Mouse (Mus musculus): ENCODE data around the gene Adam12. TPM values are rescaled to one million over a fixed set of nuclear protein-coding genes. Genes with fewer than 3 reads are reported as not detected.

The Adam12 gene
- polyA plus RNA-seq, 1 experiment from 2014 or later = 8.8 TPM

GRCm38 (mm10) chr7:134246624-134247023 is 14.7 kb upstream of the Adam12 start:
- Histone ChIP-seq H3K4me1 (ENCODE audit: control insufficient read depth, insufficient read depth, low read length) (no peaks in the 10 kb centered on the region), H3K9me3 (replicated peaks; ENCODE audit: control insufficient read depth, low read length) (no peaks in the 10 kb centered on the region), H3K4me3 (ENCODE audit: low read depth, low read length) (no peak overlapping the region), H3K27me3 (ENCODE audit: control insufficient read depth, insufficient read depth, low read length) (no peaks in the 10 kb centered on the region), H3K9ac (ENCODE audit: low read depth, low read length) (no peak overlapping the region), H3K36me3 (ENCODE audit: control insufficient read depth, insufficient read depth, low read length) (no peaks in the 10 kb centered on the region), H3K4me2 (no peak overlapping the region), H3K27ac (ENCODE audit: low read depth, low read length) (no peak overlapping the region)
- ATAC-seq (replicated peaks; ENCODE audit: insufficient number of reproducible peaks, low FRiP score, low TSS enrichment) = no peak
- 47% methylated on average over 5 of the region's 5 CpGs for WGBS (ENCODE audit: insufficient replicate concordance)

GRCm38 (mm10) chr7:134242773-134243172 is 10.8 kb upstream of the Adam12 start:
- 78% methylated on average over 1 of the region's 1 CpGs for WGBS (ENCODE audit: insufficient replicate concordance)

GRCm38 (mm10) chr7:134241212-134241611 is 9.3 kb upstream of the Adam12 start:
- Histone ChIP-seq H3K27me3 (ENCODE audit: control insufficient read depth, insufficient read depth, low read length) (no peaks in the 10 kb centered on the region), H3K4me1 (ENCODE audit: control insufficient read depth, insufficient read depth, low read length) (no peaks in the 10 kb centered on the region), H3K9me3 (replicated peaks; ENCODE audit: control insufficient read depth, low read length) (no peaks in the 10 kb centered on the region; the same call in 1 of the 2 replicates), H3K4me3 (ENCODE audit: low read depth, low read length) (no peak overlapping the region), H3K36me3 (ENCODE audit: control insufficient read depth, insufficient read depth, low read length) (no peaks in the 10 kb centered on the region), H3K4me2 (no peak overlapping the region), H3K9ac (ENCODE audit: low read depth, low read length) (no peak overlapping the region), H3K27ac (ENCODE audit: low read depth, low read length) (no peak overlapping the region)
- 66% methylated on average over 4 of the region's 4 CpGs for WGBS (ENCODE audit: insufficient replicate concordance)
- no peak for ATAC-seq (replicated peaks; ENCODE audit: insufficient number of reproducible peaks, low FRiP score, low TSS enrichment)

More at GRCm38 (mm10) chr7:134242773-134243172, 10.8 kb upstream of the Adam12 start:
- ATAC-seq (replicated peaks; ENCODE audit: insufficient number of reproducible peaks, low FRiP score, low TSS enrichment) = no peak
- Histone ChIP-seq H3K9me3 (replicated peaks; ENCODE audit: control insufficient read depth, low read length) (no peaks in the 10 kb centered on the region; the same call in 1 of the 2 replicates), H3K36me3 (ENCODE audit: control insufficient read depth, insufficient read depth, low read length) (no peaks in the 10 kb centered on the region), H3K4me1 (ENCODE audit: control insufficient read depth, insufficient read depth, low read length) (no peaks in the 10 kb centered on the region), H3K4me2 (no peak overlapping the region), H3K27me3 (ENCODE audit: control insufficient read depth, insufficient read depth, low read length) (no peaks in the 10 kb centered on the region), H3K27ac (ENCODE audit: low read depth, low read length) (no peak overlapping the region), H3K9ac (ENCODE audit: low read depth, low read length) (no peak overlapping the region), H3K4me3 (ENCODE audit: low read depth, low read length) (no peak overlapping the region)

GRCm38 (mm10) chr7:134240579-134240978 is 8.6 kb upstream of the Adam12 start:
- H3K9ac ChIP-seq (ENCODE audit: low read depth, low read length) = no peak overlapping the region
- no peak for ATAC-seq (replicated peaks; ENCODE audit: insufficient number of reproducible peaks, low FRiP score, low TSS enrichment)
- WGBS (ENCODE audit: insufficient replicate concordance) = 74% methylated on average over 1 of the region's 1 CpGs
- no peaks in the 10 kb centered on the region for H3K36me3 ChIP-seq (ENCODE audit: control insufficient read depth, insufficient read depth, low read length)
- H3K27me3 ChIP-seq (ENCODE audit: control insufficient read depth, insufficient read depth, low read length) = no peaks in the 10 kb centered on the region
- no peaks in the 10 kb centered on the region for H3K4me1 ChIP-seq (ENCODE audit: control insufficient read depth, insufficient read depth, low read length)
- no peak overlapping the region for H3K27ac ChIP-seq (ENCODE audit: low read depth, low read length)
- H3K4me3 ChIP-seq (ENCODE audit: low read depth, low read length) = no peak overlapping the region
- H3K9me3 ChIP-seq (replicated peaks; ENCODE audit: control insufficient read depth, low read length) = no peaks in the 10 kb centered on the region; the same call in 1 of the 2 replicates
- no peak overlapping the region for H3K4me2 ChIP-seq

GRCm38 (mm10) chr7:134238863-134239262 is 6.9 kb upstream of the Adam12 start:
- ATAC-seq (replicated peaks; ENCODE audit: insufficient number of reproducible peaks, low FRiP score, low TSS enrichment) = no peak
- Histone ChIP-seq H3K36me3 (ENCODE audit: control insufficient read depth, insufficient read depth, low read length) (no peaks in the 10 kb centered on the region), H3K9ac (ENCODE audit: low read depth, low read length) (no peak overlapping the region), H3K27ac (ENCODE audit: low read depth, low read length) (no peak overlapping the region), H3K9me3 (replicated peaks; ENCODE audit: control insufficient read depth, low read length) (no peaks in the 10 kb centered on the region; the same call in 1 of the 2 replicates), H3K4me2 (no peak overlapping the region), H3K27me3 (ENCODE audit: control insufficient read depth, insufficient read depth, low read length) (no peaks in the 10 kb centered on the region), H3K4me3 (ENCODE audit: low read depth, low read length) (no peak overlapping the region), H3K4me1 (ENCODE audit: control insufficient read depth, insufficient read depth, low read length) (no peaks in the 10 kb centered on the region)
- 93% methylated on average over 3 of the region's 3 CpGs for WGBS (ENCODE audit: insufficient replicate concordance)

GRCm38 (mm10) chr7:134237356-134237755 is 5.4 kb upstream of the Adam12 start:
- H3K27me3 ChIP-seq (ENCODE audit: control insufficient read depth, insufficient read depth, low read length) = no peaks in the 10 kb centered on the region
- no peak overlapping the region for H3K27ac ChIP-seq (ENCODE audit: low read depth, low read length)
- no peaks in the 10 kb centered on the region for H3K4me1 ChIP-seq (ENCODE audit: control insufficient read depth, insufficient read depth, low read length)
- no peak overlapping the region for H3K9ac ChIP-seq (ENCODE audit: low read depth, low read length)
- no peak for ATAC-seq (replicated peaks; ENCODE audit: insufficient number of reproducible peaks, low FRiP score, low TSS enrichment)
- no peak overlapping the region for H3K4me2 ChIP-seq
- WGBS (ENCODE audit: insufficient replicate concordance) = 72% methylated on average over 2 of the region's 2 CpGs
- H3K4me3 ChIP-seq (ENCODE audit: low read depth, low read length) = no peak overlapping the region
- no peaks in the 10 kb centered on the region; the same call in 1 of the 2 replicates for H3K9me3 ChIP-seq (replicated peaks; ENCODE audit: control insufficient read depth, low read length)
- H3K36me3 ChIP-seq (ENCODE audit: control insufficient read depth, insufficient read depth, low read length) = no peaks in the 10 kb centered on the region

- Histone ChIP-seq H3K4me3 (ENCODE audit: low read depth, low read length) (no peak overlapping the region), H3K36me3 (ENCODE audit: control insufficient read depth, insufficient read depth, low read length) (no peaks in the 10 kb centered on the region), H3K4me2 (no peak overlapping the region), H3K27me3 (ENCODE audit: control insufficient read depth, insufficient read depth, low read length) (no peaks in the 10 kb centered on the region), H3K9ac (ENCODE audit: low read depth, low read length) (no peak overlapping the region), H3K27ac (ENCODE audit: low read depth, low read length) (no peak overlapping the region), H3K4me1 (ENCODE audit: control insufficient read depth, insufficient read depth, low read length) (no peaks in the 10 kb centered on the region), H3K9me3 (replicated peaks; ENCODE audit: control insufficient read depth, low read length) (no peaks in the 10 kb centered on the region; the same call in 1 of the 2 replicates)
- no peak for ATAC-seq (replicated peaks; ENCODE audit: insufficient number of reproducible peaks, low FRiP score, low TSS enrichment)
These were observed 4.8 kb upstream of the Adam12 start for GRCm38 (mm10) chr7:134236727-134237126.

GRCm38 (mm10) chr7:134235552-134235951 is 3.6 kb upstream of the Adam12 start:
- Histone ChIP-seq H3K27me3 (ENCODE audit: control insufficient read depth, insufficient read depth, low read length) (no peaks in the 10 kb centered on the region), H3K4me1 (ENCODE audit: control insufficient read depth, insufficient read depth, low read length) (0 out of 2 replicates have a peak, but pooled peaks cover under 1% of the 10 kb centered on the region), H3K9ac (ENCODE audit: low read depth, low read length) (no peak overlapping the region), H3K4me3 (ENCODE audit: low read depth, low read length) (no peak overlapping the region), H3K9me3 (replicated peaks; ENCODE audit: control insufficient read depth, low read length) (no peaks in the 10 kb centered on the region; the same call in 1 of the 2 replicates), H3K36me3 (ENCODE audit: control insufficient read depth, insufficient read depth, low read length) (no peaks in the 10 kb centered on the region), H3K27ac (ENCODE audit: low read depth, low read length) (no peak overlapping the region), H3K4me2 (no peak overlapping the region)
- WGBS (ENCODE audit: insufficient replicate concordance) = 64% methylated on average over 2 of the region's 2 CpGs
- no peak for ATAC-seq (replicated peaks; ENCODE audit: insufficient number of reproducible peaks, low FRiP score, low TSS enrichment)

GRCm38 (mm10) chr7:134230708-134231107 is 1.2 kb downstream of the Adam12 start:
- Histone ChIP-seq H3K4me2 (no peak overlapping the region), H3K27me3 (ENCODE audit: control insufficient read depth, insufficient read depth, low read length) (peaks cover 1% of the 10 kb centered on the region; the same call in 1 of the 2 replicates), H3K4me3 (ENCODE audit: low read depth, low read length) (no peak overlapping the region), H3K27ac (ENCODE audit: low read depth, low read length) (no peak overlapping the region), H3K36me3 (ENCODE audit: control insufficient read depth, insufficient read depth, low read length) (no peaks in the 10 kb centered on the region), H3K4me1 (ENCODE audit: control insufficient read depth, insufficient read depth, low read length) (peaks cover 7% of the 10 kb centered on the region; the same call in 1 of the 2 replicates), H3K9ac (ENCODE audit: low read depth, low read length) (no peak overlapping the region), H3K9me3 (replicated peaks; ENCODE audit: control insufficient read depth, low read length) (no peaks in the 10 kb centered on the region)
- 65% methylated on average over 3 of the region's 3 CpGs for WGBS (ENCODE audit: insufficient replicate concordance)
- ATAC-seq (replicated peaks; ENCODE audit: insufficient number of reproducible peaks, low FRiP score, low TSS enrichment) = no peak
